Mouse (Mus musculus) liver, embryonic 16.5 days (tissue): ENCODE measurements around the gene Mpv17l. TPM values are rescaled to one million over a fixed set of nuclear protein-coding genes. Genes with fewer than 3 reads are reported as not detected.

Experiments
- ATAC-seq: fragments of 200-750 bp; cut with Nextera tagmentation; 2 replicates; pipeline ENCODE4 v1.8.0; 2017; ENCODE audit warnings: low read depth, mild to moderate bottlenecking, moderate number of reproducible peaks, moderate library complexity
- H3K27ac ChIP-seq: fragments of 300-500 bp; sonication (generic); 2 replicates; pipeline ENCODE4 v1.5.1; 2014; ENCODE audit warnings: mild to moderate bottlenecking, low read length
- H3K27me3 ChIP-seq: fragments of 300-500 bp; sonication (generic); 2 replicates; pipeline ENCODE4 v1.6.1; 2014; ENCODE audit warnings: low read depth, low read length, mixed read lengths; ENCODE audit not compliant: control insufficient read depth, insufficient read depth
- H3K36me3 ChIP-seq: fragments of 300-500 bp; sonication (generic); 2 replicates; pipeline ENCODE4 v1.6.1; 2014; ENCODE audit warnings: mild to moderate bottlenecking; ENCODE audit not compliant: control insufficient read depth, insufficient read depth
- H3K4me1 ChIP-seq: fragments of 300-500 bp; sonication (generic); 2 replicates; pipeline ENCODE4 v1.6.1; 2014; ENCODE audit warnings: low read depth, low read length, mixed read lengths; ENCODE audit not compliant: control insufficient read depth
- H3K4me2 ChIP-seq: fragments of 300-500 bp; sonication (generic); 2 replicates; pipeline ENCODE4 v1.6.1; 2014; ENCODE audit warnings: low read depth, low read length, mixed read lengths
- H3K4me3 ChIP-seq: fragments of 300-500 bp; sonication (generic); 2 replicates; pipeline ENCODE4 v1.5.1; 2014; ENCODE audit warnings: low read depth, mild to moderate bottlenecking, low read length
- H3K9ac ChIP-seq: fragments of 300-500 bp; sonication (generic); 2 replicates; pipeline ENCODE4 v1.6.1; 2014; ENCODE audit warnings: low read depth, low read length
- H3K9me3 ChIP-seq: fragments of 300-500 bp; sonication (generic); replicated peaks from 2 replicates; pipeline ENCODE4 v1.6.1; 2016; ENCODE audit warnings: low read length; ENCODE audit not compliant: control insufficient read depth
- WGBS: fragments of 180-500 bp; shearing (Covaris S2); extraction: QIAGEN DNeasy Blood & Tissue Kit; methylation state at CpG from one replicate; pipeline ENCODE4 v1.1.7; 2014; ENCODE audit not compliant: insufficient replicate concordance; 5-methylcytosine and 5-hydroxymethylcytosine counted together
- polyA plus RNA-seq: library from polyadenylated mRNA; unstranded; fragments of >200 nt; fragmentation: Nextera tagmentation; extraction: Ambion mirVana; gene quantifications from 2 replicates; pipeline ENCODE4 v1.2.1, GENCODE M21; 2015

Mpv17l gene
- polyA plus RNA-seq, 1 experiment from 2014 or later = 2.8 TPM

DNA sequence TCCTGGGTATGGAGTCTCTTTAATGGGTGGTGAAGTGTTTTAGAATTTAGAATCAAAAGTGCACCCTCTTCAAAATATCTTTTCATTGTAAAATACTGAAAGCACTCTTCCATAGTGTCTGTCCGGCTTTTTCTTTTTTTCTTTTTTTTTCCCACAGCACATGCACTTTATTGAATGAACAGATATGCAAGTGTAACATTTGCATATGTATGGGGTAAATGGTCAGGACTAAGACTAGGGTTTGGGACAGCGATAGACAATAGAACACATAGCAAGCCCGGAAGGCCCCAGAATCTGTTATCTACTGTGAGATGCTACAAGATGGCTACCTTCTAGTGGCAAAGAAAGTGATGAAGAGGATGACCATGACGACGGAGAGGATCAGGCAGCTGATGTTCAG lies 80.2 kb downstream of the Mpv17l start:
- WGBS = 78% methylated on average over 5 of the region's 5 CpGs
- no peaks in the 10 kb centered on the region for H3K36me3 ChIP-seq
- no peak overlapping the region for H3K27ac ChIP-seq
- no peaks in the 10 kb centered on the region; the same call in 1 of the 2 replicates for H3K27me3 ChIP-seq
- H3K9me3 ChIP-seq = no peaks in the 10 kb centered on the region
- H3K4me1 ChIP-seq = peaks cover 3% of the 10 kb centered on the region; the same call in 1 of the 2 replicates
- no peak overlapping the region for H3K4me2 ChIP-seq
- no peak overlapping the region for H3K4me3 ChIP-seq
- no peak for ATAC-seq
- no peak overlapping the region for H3K9ac ChIP-seq

GRCm38 (mm10) chr16:13986197-13986573 lies 83.2 kb downstream of the Mpv17l start:
- ATAC-seq = no peak
- no peaks in the 10 kb centered on the region for H3K9me3 ChIP-seq
- no peaks in the 10 kb centered on the region for H3K36me3 ChIP-seq
- no peak overlapping the region for H3K27ac ChIP-seq
- 49% methylated on average over 3 of the region's 3 CpGs for WGBS
- peaks cover 3% of the 10 kb centered on the region; the same call in 1 of the 2 replicates for H3K4me1 ChIP-seq
- no peaks in the 10 kb centered on the region; the same call in 1 of the 2 replicates for H3K27me3 ChIP-seq
- no peak overlapping the region for H3K4me2 ChIP-seq
- no peak overlapping the region for H3K9ac ChIP-seq
- H3K4me3 ChIP-seq = no peak overlapping the region; the same call in 1 of the 2 replicates

GRCm38 (mm10) chr16:13986574-13987478 lies 83.9 kb downstream of the Mpv17l start, which contains the start of the genes 2900011O08Rik and Ifitm7:
TSS of gene 2900011O08Rik (plus strand) at chr16:13986604.
TSS of gene Ifitm7 (minus strand) at chr16:13986888.
- no peak within 1 kb of the TSS for H3K27ac ChIP-seq
- no peak; the same call in 1 of the 2 replicates for ATAC-seq
- H3K4me1 ChIP-seq = peaks cover 3% of the 10 kb centered on the region; the same call in 1 of the 2 replicates
- WGBS = 2% methylated on average over 31 of the region's 31 CpGs
- peak within 1 kb of the TSS; percentile 40 for H3K4me3 ChIP-seq
- no peaks in the 10 kb centered on the region for H3K36me3 ChIP-seq
- H3K27me3 ChIP-seq = no peaks in the 10 kb centered on the region; the same call in 1 of the 2 replicates
- peak within 1 kb of the TSS; percentile 64 for H3K4me2 ChIP-seq
- H3K9me3 ChIP-seq = no peaks in the 10 kb centered on the region
- no peak within 1 kb of the TSS for H3K9ac ChIP-seq

DNA sequence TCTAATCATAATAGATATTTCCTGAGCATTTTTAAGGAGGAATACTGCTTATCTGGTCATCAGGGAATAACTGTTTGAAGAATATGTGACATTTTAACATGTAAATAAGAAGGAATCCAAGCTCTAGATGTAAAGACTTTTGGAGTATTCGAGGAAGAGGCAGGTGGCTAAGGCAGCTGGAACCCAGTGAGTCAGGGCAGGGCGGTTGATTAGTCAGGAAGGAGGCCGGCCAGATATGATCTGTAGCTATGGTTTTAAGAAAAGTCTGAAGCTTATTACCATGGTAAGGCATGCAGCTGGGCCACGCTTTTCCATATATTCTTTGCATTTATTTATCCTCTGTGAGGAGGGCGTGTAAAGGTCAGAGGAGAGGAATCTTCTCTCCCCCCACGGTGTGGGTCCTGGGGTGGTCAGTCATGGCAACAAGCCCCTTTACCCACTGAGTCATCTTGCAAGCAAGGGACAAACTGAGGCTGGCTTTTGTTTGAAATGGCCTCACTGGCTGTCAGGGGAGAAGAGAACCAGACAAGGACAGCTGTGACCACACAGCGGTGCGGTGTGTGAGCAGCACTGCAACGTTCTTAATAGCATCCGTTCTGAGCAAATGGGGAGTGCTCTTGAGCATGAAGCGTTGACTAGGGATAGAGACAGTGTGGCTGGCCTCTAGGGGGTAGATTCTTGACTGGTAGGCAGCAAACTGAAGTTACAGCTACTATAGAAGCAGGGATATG lies 89.7 kb downstream of the Mpv17l start:
- ATAC-seq = no peak
- 68% methylated on average over 11 of the region's 11 CpGs for WGBS
- no peak overlapping the region for H3K9ac ChIP-seq
- H3K27ac ChIP-seq = no peak overlapping the region
- H3K9me3 ChIP-seq = no peaks in the 10 kb centered on the region
- H3K36me3 ChIP-seq = no peaks in the 10 kb centered on the region
- H3K4me3 ChIP-seq = no peak overlapping the region
- no peaks in the 10 kb centered on the region for H3K27me3 ChIP-seq
- H3K4me1 ChIP-seq = no peaks in the 10 kb centered on the region; the same call in 1 of the 2 replicates
- no peak overlapping the region for H3K4me2 ChIP-seq

- Histone ChIP-seq H3K9ac (no peak overlapping the region), H3K27ac (no peak overlapping the region), H3K4me3 (no peak overlapping the region), H3K36me3 (no peaks in the 10 kb centered on the region), H3K27me3 (no peaks in the 10 kb centered on the region), H3K9me3 (no peaks in the 10 kb centered on the region), H3K4me1 (no peaks in the 10 kb centered on the region), H3K4me2 (no peak overlapping the region)
- 56% methylated on average over 1 of the region's 1 CpGs for WGBS
- no peak for ATAC-seq
These were observed 91.1 kb downstream of the Mpv17l start for GRCm38 (mm10) chr16:13994076-13994475.

- H3K4me1 ChIP-seq = no peaks in the 10 kb centered on the region
- H3K4me3 ChIP-seq = no peak overlapping the region
- H3K9me3 ChIP-seq = no peaks in the 10 kb centered on the region
- 44% methylated on average over 1 of the region's 1 CpGs for WGBS
- no peaks in the 10 kb centered on the region for H3K36me3 ChIP-seq
- no peak overlapping the region for H3K27ac ChIP-seq
- H3K27me3 ChIP-seq = no peaks in the 10 kb centered on the region
- no peak overlapping the region for H3K9ac ChIP-seq
- no peak overlapping the region for H3K4me2 ChIP-seq
- ATAC-seq = no peak
These were observed 91.5 kb downstream of the Mpv17l start for GRCm38 (mm10) chr16:13994502-13994901.

Other genes with a start within 250 kb of the Mpv17l start
- gene Parn, start 235.0 kb upstream of the Mpv17l start, polyA plus RNA-seq = 14.9 and 15.2 TPM in 2 replicates
- gene Bfar, start 231.3 kb upstream of the Mpv17l start, polyA plus RNA-seq = 15.9 and 16.5 TPM in 2 replicates
- 2.0 and 2.5 TPM in 2 replicates for gene 3110001I22Rik, start 231.2 kb upstream of the Mpv17l start, polyA plus RNA-seq
- gene Pla2g10, start 172.2 kb upstream of the Mpv17l start, polyA plus RNA-seq = 0.08 TPM in 1 of 2 replicates, not detected in the other
- gene Rrn3, start 122.5 kb upstream of the Mpv17l start, polyA plus RNA-seq = 17.4 and 18.7 TPM in 2 replicates
- gene Ntan1, start 84.3 kb upstream of the Mpv17l start, polyA plus RNA-seq = 34.9 and 40.2 TPM in 2 replicates
- gene Pdxdc1, start within 50 bp of the Mpv17l start, polyA plus RNA-seq = 24.3 and 25.2 TPM in 2 replicates
- gene 2900011O08Rik, start 83.4 kb downstream of the Mpv17l start, polyA plus RNA-seq = 0.08 and 0.13 TPM in 2 replicates
- gene Ifitm7, start 83.7 kb downstream of the Mpv17l start, polyA plus RNA-seq = 0.12 TPM in 1 of 2 replicates, not detected in the other